Mouse (Mus musculus) embryonic facial prominence, embryonic 13.5 days (tissue): ENCODE results near the gene Lipt1. TPM values are rescaled to one million over a fixed set of nuclear protein-coding genes. Genes with fewer than 3 reads are reported as not detected.

ENCODE experiments used
- ATAC-seq: fragments of 200-750 bp; cut with Nextera tagmentation; 2 replicates; pipeline ENCODE4 v1.8.0; 2017; ENCODE audit warnings: low read depth; ENCODE audit not compliant: insufficient number of reproducible peaks, insufficient read depth, low FRiP score, low TSS enrichment
- H3K27ac ChIP-seq: fragments of 300-500 bp; sonication (generic); 2 replicates; pipeline ENCODE4 v1.5.1; 2015; ENCODE audit warnings: moderate library complexity, mild to moderate bottlenecking, inconsistent platforms
- H3K27me3 ChIP-seq: fragments of 300-500 bp; sonication (generic); 2 replicates; pipeline ENCODE4 v1.6.1; 2015; ENCODE audit warnings: mild to moderate bottlenecking, inconsistent platforms
- H3K36me3 ChIP-seq: fragments of 300-500 bp; sonication (generic); 2 replicates; pipeline ENCODE4 v1.6.1; 2015; ENCODE audit warnings: mild to moderate bottlenecking, inconsistent platforms
- H3K4me1 ChIP-seq: fragments of 300-500 bp; sonication (generic); 2 replicates; pipeline ENCODE4 v1.6.1; 2015; ENCODE audit warnings: inconsistent platforms
- H3K4me2 ChIP-seq: fragments of 300-500 bp; sonication (generic); 2 replicates; pipeline ENCODE4 v1.6.1; 2015; ENCODE audit warnings: moderate library complexity, mild to moderate bottlenecking, inconsistent platforms
- H3K4me3 ChIP-seq: fragments of 300-500 bp; sonication (generic); 2 replicates; pipeline ENCODE4 v1.5.1; 2015; ENCODE audit warnings: mild to moderate bottlenecking, inconsistent platforms
- H3K9ac ChIP-seq: fragments of 300-500 bp; sonication (generic); 2 replicates; pipeline ENCODE4 v1.6.1; 2015; ENCODE audit warnings: mild to moderate bottlenecking, inconsistent platforms
- H3K9me3 ChIP-seq: fragments of 300-500 bp; sonication (generic); 2 replicates; pipeline ENCODE4 v1.6.1; 2016; ENCODE audit warnings: inconsistent platforms
- WGBS: fragments of 180-500 bp; shearing (Covaris S2); methylation state at CpG from one replicate; pipeline ENCODE4 v1.1.7; 2015; ENCODE audit warnings: mixed read lengths; 5-methylcytosine and 5-hydroxymethylcytosine counted together
- polyA plus RNA-seq: library from polyadenylated mRNA; unstranded; fragments of >200 nt; fragmentation: Nextera tagmentation; extraction: Ambion mirVana; gene quantifications from 2 replicates; pipeline ENCODE4 v1.2.1, GENCODE M21; 2015

The Lipt1 gene
- polyA plus RNA-seq = 8.3 and 8.6 TPM in 2 replicates

- Histone ChIP-seq H3K27ac (peak within 1 kb of the TSS; percentile 82), H3K36me3 (peaks cover 21% of the 10 kb centered on the region), H3K4me2 (peak within 1 kb of the TSS; percentile 73), H3K4me3 (peak within 1 kb of the TSS; percentile 57), H3K9ac (peak within 1 kb of the TSS; percentile 69), H3K27me3 (peaks cover 7% of the 10 kb centered on the region), H3K4me1 (peaks cover 10% of the 10 kb centered on the region; the same call in 1 of the 2 replicates), H3K9me3 (no peaks in the 10 kb centered on the region)
- peak; percentile 44; the same call in 1 of the 2 replicates for ATAC-seq
- WGBS = 6% methylated on average over 7 of the region's 7 CpGs
Measured at GRCm38 (mm10) chr1:37871704-37872103, at the start of gene Lipt1. Gene Lipt1, plus strand, starts transcription at chr1:37871738.

DNA sequence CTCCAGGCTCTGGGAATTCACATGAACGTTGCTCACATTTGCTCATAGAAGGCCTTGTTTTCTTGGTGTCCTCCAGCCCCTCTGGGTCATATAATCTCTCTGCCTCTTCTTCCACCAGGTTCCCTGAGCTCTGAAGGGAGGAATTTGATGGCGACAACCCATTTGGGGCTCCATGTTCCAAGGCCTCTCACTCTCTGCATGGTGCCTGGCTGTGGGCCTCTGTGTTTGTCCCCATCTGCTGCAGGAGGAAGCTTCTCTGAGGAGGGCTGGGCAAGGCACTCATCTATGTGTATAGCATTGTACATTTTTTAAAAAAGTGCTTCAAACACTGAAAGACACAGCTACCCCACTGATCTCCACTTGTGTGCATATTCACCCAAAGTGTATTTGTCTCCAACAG lies 39.9 kb upstream of the Lipt1 start:
- 73% methylated on average over 2 of the region's 2 CpGs for WGBS

GRCm38 (mm10) chr1:37846878-37847277 lies 24.7 kb upstream of the Lipt1 start:
- Histone ChIP-seq H3K4me3 (no peak overlapping the region), H3K4me2 (no peak overlapping the region), H3K27me3 (no peaks in the 10 kb centered on the region), H3K4me1 (no peaks in the 10 kb centered on the region), H3K9me3 (no peaks in the 10 kb centered on the region), H3K36me3 (no peaks in the 10 kb centered on the region), H3K9ac (no peak overlapping the region), H3K27ac (no peak overlapping the region)
- 87% methylated on average over 8 of the region's 8 CpGs for WGBS
- no peak for ATAC-seq

More for the DNA sequence above, 39.9 kb upstream of the Lipt1 start:
- H3K9me3 ChIP-seq = no peaks in the 10 kb centered on the region
- no peaks in the 10 kb centered on the region for H3K27me3 ChIP-seq
- no peak overlapping the region for H3K9ac ChIP-seq
- no peak overlapping the region for H3K4me3 ChIP-seq
- no peak overlapping the region for H3K4me2 ChIP-seq
- no peak overlapping the region for H3K27ac ChIP-seq
- ATAC-seq = no peak
- H3K36me3 ChIP-seq = peaks cover 7% of the 10 kb centered on the region; the same call in 1 of the 2 replicates
- no peaks in the 10 kb centered on the region for H3K4me1 ChIP-seq

DNA sequence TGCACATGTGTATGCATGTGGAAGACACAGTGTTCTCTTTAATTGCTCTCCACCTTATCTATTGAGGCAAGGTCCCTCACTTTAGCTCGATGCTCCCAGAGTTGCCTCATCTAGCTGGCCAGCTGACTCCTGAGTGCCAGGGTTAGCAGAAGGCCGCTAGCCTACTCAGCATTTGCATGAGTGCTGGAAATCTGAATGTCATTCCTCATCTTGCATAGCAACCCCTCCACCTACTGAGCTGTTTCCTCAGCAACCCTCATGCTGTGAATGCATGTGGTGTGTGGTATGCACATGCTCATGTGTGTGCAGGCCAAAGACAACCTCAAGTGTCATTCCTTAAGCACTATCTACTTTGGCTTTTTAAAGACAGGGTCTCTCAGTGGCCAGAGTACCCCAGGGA lies 20.8 kb upstream of the Lipt1 start:
- H3K9ac ChIP-seq = no peak overlapping the region
- WGBS = 78% methylated on average over 2 of the region's 2 CpGs
- no peak overlapping the region for H3K4me3 ChIP-seq
- no peaks in the 10 kb centered on the region for H3K27me3 ChIP-seq
- ATAC-seq = no peak
- no peaks in the 10 kb centered on the region for H3K36me3 ChIP-seq
- no peaks in the 10 kb centered on the region for H3K9me3 ChIP-seq
- no peak overlapping the region for H3K4me2 ChIP-seq
- H3K4me1 ChIP-seq = no peaks in the 10 kb centered on the region
- H3K27ac ChIP-seq = no peak overlapping the region

DNA sequence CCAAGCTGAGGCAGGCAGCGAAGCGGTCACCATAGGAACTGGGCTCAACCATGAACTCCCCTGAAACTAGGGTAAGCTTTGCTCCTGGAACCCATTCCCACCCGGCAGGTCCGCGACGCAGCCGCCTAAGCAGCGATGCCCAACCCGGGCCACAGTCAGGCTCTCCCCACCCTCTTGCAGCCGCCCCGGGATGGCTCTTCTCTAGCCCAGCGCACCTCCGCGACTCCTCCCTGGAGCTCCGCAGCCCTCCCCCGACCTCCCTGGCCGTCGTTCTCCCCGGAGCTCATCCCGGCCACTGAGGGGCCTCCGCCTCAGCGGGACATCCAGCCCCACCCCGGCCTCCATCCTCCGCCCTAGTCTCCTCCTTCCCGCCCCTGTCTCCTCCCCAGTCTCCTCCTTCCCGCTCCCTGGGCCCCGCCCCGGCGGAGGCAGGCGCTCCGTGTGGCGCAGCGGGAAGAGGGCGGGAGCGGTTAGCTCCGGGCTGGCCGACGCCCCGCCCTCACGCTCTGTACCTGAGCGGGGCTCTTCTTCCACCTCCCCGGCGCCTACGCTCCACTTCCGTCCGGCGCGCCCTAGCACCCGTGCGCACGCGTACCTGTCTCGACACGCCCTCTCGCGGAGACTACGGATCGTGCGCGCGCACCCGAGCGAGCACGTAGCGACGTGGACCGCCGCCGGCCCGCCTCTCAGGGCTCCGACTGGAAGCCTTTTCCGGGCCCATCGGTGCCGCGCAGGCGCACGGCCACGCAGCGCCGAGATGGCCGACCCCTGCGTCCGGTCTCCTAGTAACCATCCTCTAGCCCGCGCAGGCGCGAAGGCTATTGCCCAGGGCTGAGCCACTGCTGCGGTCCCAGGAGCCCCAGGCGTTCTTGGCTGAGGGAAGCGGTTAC lies 6.8 kb upstream of the Lipt1 start:
- Histone ChIP-seq H3K36me3 (no peaks in the 10 kb centered on the region), H3K27ac (peak overlapping the region; percentile 82), H3K4me2 (peak overlapping the region; percentile 74), H3K9ac (peak overlapping the region; percentile 79), H3K4me3 (peak overlapping the region; percentile 70), H3K9me3 (no peaks in the 10 kb centered on the region), H3K4me1 (no peaks in the 10 kb centered on the region; the same call in 1 of the 2 replicates), H3K27me3 (peaks cover 7% of the 10 kb centered on the region)
- peak; percentile 100 for ATAC-seq
- WGBS = under 1% methylated on average over 87 of the region's 90 CpGs

DNA sequence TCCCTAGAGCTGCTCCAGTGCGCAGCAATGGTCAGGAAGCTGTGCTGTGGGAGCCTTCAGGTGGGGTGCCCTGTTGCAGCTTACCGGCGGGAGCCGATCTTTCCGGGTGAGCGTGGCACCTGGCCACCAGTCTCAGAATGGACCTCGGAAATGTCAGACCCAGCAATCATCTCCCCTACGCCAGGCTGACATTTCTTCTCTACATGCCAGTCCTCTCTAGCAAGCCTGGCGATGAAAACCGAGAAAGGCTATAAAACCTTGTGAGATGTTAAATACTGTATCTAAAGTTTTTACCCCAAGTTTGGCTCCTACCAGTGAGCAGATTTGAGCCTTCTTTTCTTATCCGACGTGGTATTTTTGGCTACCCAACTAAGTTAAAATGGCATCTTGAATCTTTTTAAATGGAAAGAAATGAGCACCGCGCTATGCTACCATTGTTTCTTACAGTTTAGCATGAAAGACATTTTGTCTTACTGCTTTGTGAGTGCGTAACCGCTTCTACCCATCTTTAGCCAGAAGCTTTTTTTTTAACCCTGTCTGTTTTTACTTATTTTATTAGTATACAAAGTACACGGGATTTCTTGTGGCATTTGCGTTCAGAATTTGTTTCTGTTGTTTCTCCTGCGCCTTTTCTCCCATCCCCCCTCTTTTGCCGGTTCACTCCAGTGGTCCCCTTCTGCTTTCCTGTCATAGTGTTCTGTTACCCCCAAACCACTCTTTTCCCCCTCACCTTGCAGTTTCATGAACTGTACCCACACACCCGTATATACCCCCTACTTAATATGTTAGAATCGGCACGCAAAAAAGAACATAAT lies 5.9 kb upstream of the Lipt1 start:
- Histone ChIP-seq H3K4me3 (peak overlapping the region; percentile 70), H3K27me3 (peaks cover 7% of the 10 kb centered on the region), H3K9ac (peak overlapping the region; percentile 79), H3K4me2 (peak overlapping the region; percentile 74), H3K27ac (peak overlapping the region; percentile 82), H3K36me3 (no peaks in the 10 kb centered on the region), H3K4me1 (no peaks in the 10 kb centered on the region; the same call in 1 of the 2 replicates), H3K9me3 (no peaks in the 10 kb centered on the region)
- ATAC-seq = no peak
- whole genome bisulfite sequencing = 9% methylated on average over 23 of the region's 23 CpGs

DNA sequence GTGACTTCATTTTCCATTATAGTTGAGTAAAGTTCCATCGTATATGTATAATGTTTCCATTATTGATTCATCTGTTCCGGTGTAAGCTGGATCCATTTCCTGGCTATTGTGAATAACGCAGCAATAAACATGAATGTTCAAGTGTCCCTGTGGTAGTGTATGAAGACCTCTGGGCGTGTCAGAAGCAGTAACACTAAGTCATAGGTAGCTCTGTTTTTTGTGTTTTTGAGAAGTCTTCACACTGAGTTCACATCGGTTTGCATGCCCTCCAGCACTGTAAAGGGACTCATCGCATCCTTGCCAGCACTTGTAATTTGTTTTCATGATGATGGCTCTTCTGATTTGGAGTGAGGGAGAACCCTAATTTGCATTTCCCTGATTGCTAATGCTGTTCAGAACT lies 5.3 kb upstream of the Lipt1 start, which contains the start of gene Tsga10:
Tsga10 (minus strand) TSS at position 144 of the 400 bp plus-strand sequence.
- peak within 1 kb of the TSS; percentile 82 for H3K27ac ChIP-seq
- H3K4me1 ChIP-seq = peaks cover under 1% of the 10 kb centered on the region
- H3K36me3 ChIP-seq = no peaks in the 10 kb centered on the region
- H3K9me3 ChIP-seq = no peaks in the 10 kb centered on the region
- peaks cover 7% of the 10 kb centered on the region for H3K27me3 ChIP-seq
- H3K4me2 ChIP-seq = peak within 1 kb of the TSS; percentile 74
- 74% methylated on average over 6 of the region's 6 CpGs for WGBS
- no peak for ATAC-seq
- peak within 1 kb of the TSS; percentile 70 for H3K4me3 ChIP-seq
- peak within 1 kb of the TSS; percentile 79 for H3K9ac ChIP-seq

DNA sequence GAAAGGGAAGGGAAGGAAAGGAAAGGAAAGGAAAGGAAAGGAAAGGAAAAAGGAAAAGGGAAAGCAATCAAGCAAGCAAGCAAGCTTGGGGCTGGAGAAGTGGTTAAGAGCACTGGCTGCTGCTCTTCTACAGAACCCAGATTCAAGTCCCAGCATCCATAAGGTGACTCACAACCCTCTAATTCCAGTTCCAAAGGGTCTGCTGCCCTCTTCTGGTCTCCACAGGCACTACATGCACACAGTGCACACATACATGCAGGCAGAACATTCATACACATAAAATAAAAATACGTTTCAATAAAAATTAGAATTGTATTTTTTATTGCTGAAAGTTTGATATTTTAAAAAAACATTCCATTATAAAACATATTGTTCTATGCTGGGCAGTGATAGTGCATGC lies 4.5 kb upstream of the Lipt1 start:
- Histone ChIP-seq H3K9ac (no peak overlapping the region), H3K27ac (no peak overlapping the region), H3K4me1 (peaks cover 5% of the 10 kb centered on the region), H3K4me2 (no peak overlapping the region), H3K36me3 (no peaks in the 10 kb centered on the region), H3K4me3 (no peak overlapping the region), H3K9me3 (no peaks in the 10 kb centered on the region), H3K27me3 (peaks cover 7% of the 10 kb centered on the region)
- ATAC-seq = no peak
- 80% methylated on average over 1 of the region's 1 CpGs for WGBS

DNA sequence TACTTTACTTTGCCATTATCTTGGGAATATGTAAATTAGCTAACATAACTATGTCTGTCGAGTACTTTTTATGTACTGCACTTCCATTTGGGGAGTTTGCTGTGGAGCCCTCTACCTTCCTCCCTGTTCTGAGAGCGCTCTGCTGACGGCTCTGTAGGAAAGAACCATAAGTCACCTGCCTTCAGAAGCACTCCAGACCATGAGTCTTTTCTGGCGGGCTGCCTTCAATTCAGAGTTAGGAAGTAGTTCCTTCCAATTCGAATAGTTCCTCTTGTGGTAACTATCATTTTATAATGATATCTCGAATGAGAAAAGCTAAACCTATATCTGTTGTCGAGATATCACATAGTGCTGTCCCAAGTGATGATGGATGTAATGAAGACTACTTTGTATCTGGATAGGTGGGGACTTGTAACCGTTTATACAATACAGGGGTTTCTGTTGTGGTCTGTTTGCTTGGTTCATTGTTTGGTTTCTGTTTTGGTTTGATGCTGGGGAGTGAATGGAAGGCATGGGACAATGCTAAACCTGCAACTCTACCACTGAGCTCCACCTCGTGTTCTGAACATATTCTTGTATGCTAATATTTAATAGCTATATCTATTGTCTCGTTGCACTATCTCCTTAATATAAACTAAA lies 3.7 kb upstream of the Lipt1 start:
- Histone ChIP-seq H3K4me3 (no peak overlapping the region), H3K4me2 (no peak overlapping the region), H3K36me3 (no peaks in the 10 kb centered on the region), H3K4me1 (peaks cover 8% of the 10 kb centered on the region), H3K9me3 (no peaks in the 10 kb centered on the region), H3K27ac (no peak overlapping the region), H3K9ac (no peak overlapping the region), H3K27me3 (peaks cover 7% of the 10 kb centered on the region)
- 74% methylated on average over 10 of the region's 10 CpGs for WGBS
- no peak for ATAC-seq

GRCm38 (mm10) chr1:37868640-37869039 lies 2.9 kb upstream of the Lipt1 start:
- no peak overlapping the region for H3K4me2 ChIP-seq
- no peak for ATAC-seq
- 60% methylated on average over 10 of the region's 10 CpGs for WGBS

GRCm38 (mm10) chr1:37869362-37869761 lies 2.2 kb upstream of the Lipt1 start:
- no peak for ATAC-seq
- Histone ChIP-seq H3K9me3 (no peaks in the 10 kb centered on the region), H3K36me3 (no peaks in the 10 kb centered on the region), H3K27me3 (peaks cover 7% of the 10 kb centered on the region), H3K4me2 (no peak overlapping the region), H3K27ac (no peak overlapping the region), H3K4me3 (no peak overlapping the region), H3K4me1 (peaks cover 10% of the 10 kb centered on the region), H3K9ac (no peak overlapping the region)
- WGBS = 55% methylated on average over 2 of the region's 2 CpGs

More at GRCm38 (mm10) chr1:37868640-37869039, 2.9 kb upstream of the Lipt1 start:
- Histone ChIP-seq H3K27ac (no peak overlapping the region), H3K9me3 (no peaks in the 10 kb centered on the region), H3K27me3 (peaks cover 7% of the 10 kb centered on the region), H3K36me3 (no peaks in the 10 kb centered on the region), H3K4me1 (peaks cover 10% of the 10 kb centered on the region), H3K4me3 (no peak overlapping the region), H3K9ac (no peak overlapping the region)
